Mouse (Mus musculus): ENCODE results near the gene Cnnm1.

The Cnnm1 gene

DNA sequence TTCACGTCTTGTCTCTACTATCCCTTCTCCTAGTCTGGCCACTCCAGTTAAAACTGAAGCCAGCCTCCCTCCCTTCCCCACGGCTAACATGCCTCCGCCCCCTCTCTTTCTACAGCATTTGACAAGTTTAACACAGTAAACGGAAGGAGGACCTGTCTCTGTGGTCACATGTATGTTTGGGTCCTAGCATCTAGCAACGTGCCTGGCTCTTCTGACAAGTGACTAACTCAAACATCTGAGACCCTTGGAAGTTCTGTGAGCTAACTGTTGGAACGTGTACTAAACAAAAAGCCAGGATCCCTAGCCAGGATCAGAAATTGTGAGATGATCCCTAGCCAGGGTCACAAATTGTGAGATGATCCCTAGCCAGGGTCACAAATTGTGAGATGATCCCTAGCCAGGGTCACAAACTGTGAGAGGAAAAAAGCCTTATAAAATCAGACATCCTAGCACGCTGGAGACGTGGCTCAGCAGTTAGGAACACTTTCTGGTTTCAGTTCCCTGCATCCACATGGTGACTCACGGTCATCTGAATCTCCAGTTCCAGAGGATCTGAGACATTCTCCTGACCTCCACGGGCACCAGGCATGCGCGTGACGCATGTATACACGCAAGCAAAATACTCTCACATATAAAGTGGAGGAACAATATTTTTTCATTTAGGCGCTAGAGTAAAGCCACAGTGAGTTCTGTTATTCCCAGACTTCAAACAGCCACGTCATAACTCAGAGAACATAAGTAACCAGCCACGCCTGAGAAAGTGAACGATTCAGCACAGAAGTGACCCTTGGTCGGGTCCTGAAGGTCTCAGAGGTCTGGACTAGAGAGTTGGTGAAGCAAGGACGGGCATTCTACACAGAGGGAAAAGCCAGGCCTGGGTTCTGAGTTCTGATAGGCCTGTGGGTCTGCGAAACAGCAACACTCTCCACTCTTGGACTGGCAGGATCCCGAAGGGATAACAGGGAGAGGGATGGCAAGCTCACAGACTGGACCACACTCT is 71.7 kb downstream of the Cnnm1 start:
- no peak for DNase-seq (ENCODE audit: low spot score)

- no peak for DNase-seq (ENCODE audit: low spot score)
These were observed 73.6 kb downstream of the Cnnm1 start for GRCm38 (mm10) chr19:43513874-43514273.

GRCm38 (mm10) chr19:43515668-43516396 is 75.6 kb downstream of the Cnnm1 start:
- DNase-seq (ENCODE audit: low spot score) = no peak

- DNase-seq (ENCODE audit: low spot score) = no peak
These were observed 76.3 kb downstream of the Cnnm1 start for GRCm38 (mm10) chr19:43516397-43517035.

GRCm38 (mm10) chr19:43517320-43517719 is 77.1 kb downstream of the Cnnm1 start:
- no peak for DNase-seq (ENCODE audit: low spot score)

GRCm38 (mm10) chr19:43517808-43518207 is 77.6 kb downstream of the Cnnm1 start:
- no peak for DNase-seq (ENCODE audit: low spot score)

DNA sequence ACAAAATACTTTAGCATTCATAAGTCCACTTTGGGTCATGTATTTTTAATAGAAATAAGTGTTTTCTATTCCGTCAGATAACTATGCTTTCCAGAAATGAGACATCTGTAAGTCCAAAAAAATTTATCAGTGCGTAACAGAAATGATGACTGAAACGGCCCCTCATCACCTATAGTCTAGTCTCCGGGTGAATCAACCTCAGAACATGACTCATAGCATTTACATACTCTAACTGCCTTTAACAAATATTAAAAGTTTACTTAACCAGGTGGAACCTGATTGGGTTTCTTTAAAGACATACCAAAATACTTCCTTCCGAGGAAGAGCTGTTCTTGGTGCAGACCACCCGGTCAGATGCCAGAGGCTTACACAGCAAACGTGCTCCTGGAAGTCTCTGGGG is 78.0 kb downstream of the Cnnm1 start:
- DNase-seq (ENCODE audit: low spot score) = no peak

DNA sequence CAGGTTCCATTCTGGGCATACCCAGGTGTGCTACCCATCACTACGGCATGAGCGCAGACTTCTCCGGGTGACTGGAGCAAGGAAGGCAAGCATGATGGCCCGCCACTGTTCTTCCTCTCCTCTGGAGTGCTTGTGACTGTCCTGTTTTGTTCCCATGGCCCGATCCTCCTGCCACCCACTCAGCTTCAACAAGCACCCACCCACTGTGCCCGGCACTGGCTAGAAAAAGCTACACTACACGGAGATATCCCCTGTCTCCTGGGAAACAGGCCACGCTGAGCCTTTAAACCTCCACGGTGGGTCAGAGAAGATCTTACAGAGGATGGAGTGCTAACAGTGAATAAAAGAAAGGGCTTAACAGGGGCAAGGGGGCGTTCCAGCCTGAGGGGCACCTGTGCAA is 79.0 kb downstream of the Cnnm1 start:
- DNase-seq (ENCODE audit: low spot score) = no peak

DNA sequence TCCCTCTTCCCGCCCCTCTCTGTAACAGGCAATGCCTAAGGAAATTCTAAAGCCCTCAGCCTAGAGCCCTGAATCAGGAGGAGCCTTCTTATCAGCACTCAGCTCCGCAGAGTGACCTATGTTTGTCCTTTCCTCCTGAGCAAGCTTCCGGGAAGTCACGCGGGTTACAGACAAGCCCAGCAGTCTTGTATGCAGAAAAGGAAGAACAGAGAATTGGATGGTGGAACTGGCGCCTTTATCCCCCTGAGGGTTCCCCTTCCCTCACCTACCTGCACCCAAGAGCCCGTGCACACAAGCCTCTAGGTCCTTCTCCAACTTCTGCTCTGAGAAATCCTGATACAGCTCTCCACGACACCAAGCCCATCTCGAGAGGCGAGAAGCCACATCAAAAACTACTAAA is 80.2 kb downstream of the Cnnm1 start:
- no peak for DNase-seq (ENCODE audit: low spot score)

DNA sequence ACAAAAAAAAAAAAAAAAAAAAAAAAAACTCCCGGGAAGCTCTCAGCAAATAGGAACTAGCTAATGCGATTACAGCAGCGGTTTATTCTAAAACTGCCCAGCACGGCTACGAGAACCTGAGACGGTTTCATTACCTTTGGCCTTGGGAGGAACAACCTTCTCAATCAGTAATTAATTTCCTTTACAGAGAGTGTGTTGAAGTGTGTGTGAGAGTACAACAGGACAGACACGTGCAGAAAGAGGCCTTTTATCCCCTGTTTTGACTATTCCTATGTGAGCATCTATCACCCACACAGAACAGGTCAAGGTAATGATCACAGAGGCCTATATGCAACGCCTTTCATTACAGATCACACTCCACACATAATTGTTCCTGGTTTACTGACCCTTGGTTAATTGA is 81.1 kb downstream of the Cnnm1 start:
- no peak for DNase-seq (ENCODE audit: low spot score)

- no peak for DNase-seq (ENCODE audit: low spot score)
These were observed 81.8 kb downstream of the Cnnm1 start for GRCm38 (mm10) chr19:43521996-43522395.

- no peak for DNase-seq (ENCODE audit: low spot score)
These were observed 83.3 kb downstream of the Cnnm1 start for GRCm38 (mm10) chr19:43523551-43523950.

- peak; percentile 83 for DNase-seq (ENCODE audit: low spot score)
These were observed 84.2 kb downstream of the Cnnm1 start, which contains the start of gene Got1 for GRCm38 (mm10) chr19:43524187-43525103. TSS of gene Got1 (minus strand) at chr19:43524605.

- DNase-seq (ENCODE audit: low spot score) = peak; percentile 43
These were observed 84.9 kb downstream of the Cnnm1 start for GRCm38 (mm10) chr19:43525104-43525482.

DNA sequence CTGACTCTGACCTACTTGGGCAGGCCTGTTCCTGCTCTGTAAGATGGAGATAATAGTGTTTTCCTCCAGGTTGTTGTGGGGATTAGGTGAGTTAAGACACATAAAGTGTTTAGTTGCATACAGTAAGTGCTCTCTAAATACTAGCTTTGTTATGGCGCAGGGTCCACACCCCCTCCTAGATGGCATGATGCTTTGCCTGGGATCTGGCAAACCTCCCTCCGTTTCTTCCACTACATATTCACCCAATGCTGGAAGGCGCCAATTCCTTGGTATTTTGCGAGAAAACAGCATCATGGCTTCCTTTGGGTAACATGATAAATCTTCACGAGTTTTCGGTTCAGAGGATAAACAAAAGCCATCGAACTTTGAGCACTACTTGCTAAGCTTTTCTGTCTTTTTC is 85.3 kb downstream of the Cnnm1 start:
- DNase-seq (ENCODE audit: low spot score) = no peak

- DNase-seq (ENCODE audit: low spot score) = no peak
These were observed 85.8 kb downstream of the Cnnm1 start for GRCm38 (mm10) chr19:43526025-43526424.

GRCm38 (mm10) chr19:43527131-43527530 is 86.9 kb downstream of the Cnnm1 start:
- no peak for DNase-seq (ENCODE audit: low spot score)

DNA sequence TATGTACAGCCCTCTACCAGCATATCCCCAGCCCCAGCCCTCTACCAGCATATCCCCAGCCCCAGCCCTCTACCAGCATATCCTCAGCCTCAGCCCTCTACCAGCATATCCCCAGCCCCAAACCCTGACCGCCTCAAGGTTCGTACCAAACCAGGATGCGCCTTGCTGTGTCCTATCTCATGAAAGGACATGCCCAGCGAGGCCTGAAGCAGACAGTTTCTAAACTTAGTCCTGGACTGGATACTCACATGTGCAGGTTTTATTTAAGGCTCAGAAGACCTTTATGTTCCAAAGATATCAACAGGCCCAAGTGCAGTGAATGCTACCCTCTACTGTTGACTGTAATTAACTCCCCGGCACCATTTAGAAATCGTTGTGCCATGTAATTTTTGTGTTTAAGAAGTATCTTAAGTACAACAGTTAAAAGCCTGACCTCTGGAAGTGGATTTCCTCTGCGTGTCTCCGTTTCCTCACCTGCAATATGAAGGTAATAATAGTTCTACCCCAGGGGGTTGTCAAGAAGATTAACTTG is 87.9 kb downstream of the Cnnm1 start:
- DNase-seq (ENCODE audit: low spot score) = no peak

DNA sequence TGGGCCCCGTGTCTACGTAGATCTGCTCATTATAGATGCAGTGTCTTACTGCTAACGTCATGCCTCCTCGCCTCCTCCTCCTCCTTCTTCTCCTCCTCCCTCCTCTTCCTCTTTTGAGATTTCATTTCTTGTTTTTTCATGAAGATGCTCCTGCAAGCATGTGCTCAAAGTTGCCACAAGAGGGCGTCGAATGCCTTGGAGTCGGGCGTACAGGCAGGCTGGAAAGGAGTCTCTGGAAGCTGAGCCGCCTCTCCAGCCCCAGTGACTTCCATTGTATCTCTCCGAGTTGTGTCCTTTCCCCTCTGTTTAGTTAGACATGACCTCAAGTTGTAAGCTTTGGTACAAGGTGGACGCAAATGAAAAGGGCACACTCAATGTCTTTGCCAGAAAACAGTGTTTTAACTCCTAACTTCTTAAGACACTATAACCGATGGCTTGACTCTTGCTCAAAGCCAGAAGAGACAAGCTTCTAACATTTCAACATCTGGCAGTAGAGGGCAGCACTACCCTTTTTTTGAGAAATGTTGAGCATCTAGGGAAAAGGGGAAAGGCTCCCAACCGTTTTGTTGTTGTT is 90.0 kb downstream of the Cnnm1 start:
- DNase-seq (ENCODE audit: low spot score) = peak; percentile 65

DNA sequence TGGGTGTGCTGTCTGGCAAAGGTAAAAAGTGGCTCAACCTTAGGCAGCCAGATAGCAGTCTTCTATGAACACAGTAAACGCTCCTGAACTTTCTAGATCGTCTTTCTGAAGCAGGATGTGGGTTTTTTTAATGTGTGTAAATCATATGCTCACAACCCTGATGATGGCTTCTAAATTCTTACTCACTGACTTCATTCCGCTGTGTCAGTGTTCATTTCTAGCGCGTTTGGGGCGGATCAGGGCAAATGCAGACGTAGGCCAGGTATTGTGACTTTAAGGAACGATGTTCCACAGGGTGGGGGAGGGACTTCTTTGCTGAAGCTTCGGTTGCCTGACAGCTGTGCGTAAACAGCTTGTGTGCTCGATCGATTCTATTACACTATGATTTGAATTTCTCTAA is 90.7 kb downstream of the Cnnm1 start:
- no peak for DNase-seq (ENCODE audit: low spot score)

DNA sequence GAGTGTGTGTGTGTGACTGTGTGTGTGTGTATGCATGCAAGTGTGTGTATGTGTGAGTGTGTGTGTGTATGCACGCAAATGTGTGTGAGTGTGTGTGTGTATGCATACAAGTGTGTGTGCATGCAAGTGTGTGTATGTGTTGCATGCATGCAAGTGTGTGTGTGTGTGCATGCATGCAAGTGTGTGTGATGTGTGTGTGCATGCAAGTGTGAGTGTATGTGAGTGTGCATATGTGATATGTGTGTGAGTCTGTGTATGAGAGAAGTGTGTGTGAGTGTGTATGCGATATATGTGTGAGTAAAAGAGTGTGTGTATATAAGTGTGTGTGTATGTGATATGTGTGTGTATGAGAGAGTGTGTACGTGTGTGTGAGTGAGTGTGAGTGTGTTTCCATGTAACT is 95.1 kb downstream of the Cnnm1 start:
- no peak for DNase-seq (ENCODE audit: low spot score)
